Mouse (Mus musculus): ENCODE measurements around the gene Egflam. TPM values are rescaled to one million over a fixed set of nuclear protein-coding genes. Genes with fewer than 3 reads are reported as not detected.

Gene Egflam
- total RNA-seq (2023) = not detected in 2 replicates

DNA sequence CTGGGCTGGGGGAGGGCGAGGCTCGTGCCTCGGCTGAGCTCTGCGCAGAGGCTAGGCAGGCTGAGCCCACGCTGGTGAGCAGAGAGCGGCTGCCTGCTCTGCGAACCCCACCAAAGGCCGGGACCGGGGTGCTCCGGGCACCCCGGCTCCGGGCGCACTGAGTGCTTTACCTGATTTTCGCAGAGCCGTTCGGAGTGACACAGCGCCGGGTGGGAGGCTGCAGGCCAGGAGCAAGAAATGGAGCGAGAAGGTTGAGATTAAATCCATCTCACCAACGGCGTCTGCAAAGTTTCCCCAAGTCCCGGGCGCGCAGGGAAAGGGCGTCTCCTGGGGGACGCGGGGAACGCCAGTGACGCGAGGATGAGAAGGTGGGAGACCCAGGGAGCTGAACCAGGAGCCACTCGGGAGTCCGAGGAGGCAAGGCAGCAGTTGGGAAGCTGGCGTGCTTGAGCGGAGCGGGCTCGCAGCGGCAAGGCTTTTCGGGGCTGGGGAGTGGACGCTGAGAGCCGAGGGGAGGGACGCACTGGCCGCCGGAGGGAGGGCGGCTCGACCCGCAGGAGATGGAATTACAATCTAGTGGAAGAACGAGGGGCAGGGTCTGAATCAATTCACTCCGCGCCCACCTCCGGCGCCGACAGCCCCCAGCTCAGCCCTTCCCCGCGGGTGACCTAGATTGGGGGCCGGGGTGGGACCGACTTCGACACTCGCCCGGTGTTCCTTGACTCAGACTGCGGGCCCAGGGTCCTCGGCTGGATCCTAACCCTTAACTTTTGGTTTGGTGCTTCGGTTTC, at the start of gene Egflam:
Gene Egflam, minus strand, starts transcription at position 578 of the 791 bp plus-strand sequence.

Measured in neutrophil, adult 65 days (primary cell).